Mouse (Mus musculus): ENCODE data around the gene 6430531B16Rik. TPM values are rescaled to one million over a fixed set of nuclear protein-coding genes. Genes with fewer than 3 reads are reported as not detected.

Gene 6430531B16Rik
- polyA plus RNA-seq, 1 experiment from 2014 or later: 0.49 TPM

DNA sequence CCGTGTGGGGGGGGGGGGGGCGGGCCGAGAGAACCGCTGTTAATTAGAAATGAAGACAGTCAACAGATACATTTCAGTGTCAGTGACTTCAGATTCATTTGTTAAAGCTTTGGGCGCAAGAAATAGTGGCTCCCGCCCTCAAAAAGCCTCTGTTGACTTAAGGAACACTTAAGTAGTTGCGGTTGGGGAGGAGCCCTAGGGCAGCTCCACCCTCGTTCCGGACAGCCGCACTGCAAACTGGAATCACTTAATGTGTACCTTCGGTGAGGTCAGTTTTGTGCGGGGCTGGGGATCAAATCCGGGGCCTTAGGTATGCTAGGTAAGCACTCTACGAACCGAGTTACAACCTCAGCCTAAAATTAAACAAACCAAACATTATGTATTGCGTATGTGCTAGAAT lies 27.5 kb downstream of the 6430531B16Rik start:
- peak overlapping the region; percentile 38; the same call in 1 of the 2 replicates for H3K9ac ChIP-seq (replicated peaks; ENCODE audit: low read depth, low read length)
- no peak overlapping the region for H3K27ac ChIP-seq (ENCODE audit: low read length)
- H3K4me2 ChIP-seq (replicated peaks; ENCODE audit: low read depth, low read length): peak overlapping the region; percentile 92
- 3% methylated on average over 16 of the region's 16 CpGs for WGBS
- peaks cover 5% of the 10 kb centered on the region for H3K27me3 ChIP-seq (ENCODE audit: control insufficient read depth, insufficient read depth, low read length)
- H3K4me1 ChIP-seq (ENCODE audit: control insufficient read depth, insufficient read depth, low read length): 0 out of 2 replicates have a peak, but pooled peaks cover 3% of the 10 kb centered on the region
- peak overlapping the region; percentile 52 for H3K4me3 ChIP-seq (ENCODE audit: low read depth, low read length)
- peak; percentile 40; the same call in 1 of the 2 replicates for ATAC-seq (ENCODE audit: insufficient number of reproducible peaks, insufficient read depth, low FRiP score, low read depth)
- no peaks in the 10 kb centered on the region for H3K9me3 ChIP-seq (ENCODE audit: control insufficient read depth, low read depth, low read length)
- no peaks in the 10 kb centered on the region for H3K36me3 ChIP-seq (ENCODE audit: control insufficient read depth, insufficient read depth, low read length)

DNA sequence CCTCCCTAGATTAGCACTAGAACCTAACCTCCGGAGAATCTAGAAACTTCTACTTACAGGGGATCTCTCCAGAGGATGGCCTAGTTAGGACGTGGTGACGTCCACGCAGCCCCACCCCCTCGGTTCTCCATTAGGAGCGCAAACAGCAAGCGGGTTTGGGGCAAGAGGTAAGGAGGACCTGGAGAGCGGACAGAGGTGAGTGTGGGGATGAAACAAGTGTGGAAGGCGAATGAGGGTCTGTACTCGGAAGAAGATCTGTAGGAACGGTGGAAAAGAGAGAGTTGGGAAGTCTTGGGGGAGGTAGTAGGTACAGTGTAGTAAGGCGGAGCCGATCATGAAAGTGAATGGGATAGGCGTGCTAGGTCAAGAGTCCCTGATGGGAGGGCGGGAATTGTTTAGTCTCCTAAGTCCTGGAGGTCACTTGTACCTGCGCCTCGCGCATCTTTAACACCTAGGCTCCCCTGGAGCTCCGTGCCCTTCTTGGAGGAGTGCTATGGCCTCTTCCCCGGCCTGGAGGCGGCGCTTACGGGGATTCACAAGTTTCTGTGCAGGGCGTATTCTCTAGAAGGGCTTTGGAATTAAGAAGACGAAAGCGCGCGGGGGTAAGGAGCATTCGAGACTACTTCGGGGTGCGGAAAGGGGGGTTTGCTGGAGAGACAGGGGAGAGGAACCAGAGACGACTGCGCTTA lies 28.1 kb downstream of the 6430531B16Rik start:
- 0 out of 2 replicates have a peak, but pooled peaks cover 3% of the 10 kb centered on the region for H3K4me1 ChIP-seq (ENCODE audit: control insufficient read depth, insufficient read depth, low read length)
- no peaks in the 10 kb centered on the region for H3K9me3 ChIP-seq (ENCODE audit: control insufficient read depth, low read depth, low read length)
- peak overlapping the region; percentile 38 for H3K9ac ChIP-seq (replicated peaks; ENCODE audit: low read depth, low read length)
- under 1% methylated on average over 33 of the region's 33 CpGs for WGBS
- peak overlapping the region; percentile 52 for H3K4me3 ChIP-seq (ENCODE audit: low read depth, low read length)
- no peak overlapping the region for H3K27ac ChIP-seq (ENCODE audit: low read length)
- peaks cover 12% of the 10 kb centered on the region for H3K27me3 ChIP-seq (ENCODE audit: control insufficient read depth, insufficient read depth, low read length)
- peak overlapping the region; percentile 92 for H3K4me2 ChIP-seq (replicated peaks; ENCODE audit: low read depth, low read length)
- peak; percentile 70 for ATAC-seq (ENCODE audit: insufficient number of reproducible peaks, insufficient read depth, low FRiP score, low read depth)
- no peaks in the 10 kb centered on the region for H3K36me3 ChIP-seq (ENCODE audit: control insufficient read depth, insufficient read depth, low read length)

GRCm38 (mm10) chr7:139949893-139950282 lies 28.7 kb downstream of the 6430531B16Rik start:
- H3K27ac ChIP-seq (ENCODE audit: low read length): no peak overlapping the region

DNA sequence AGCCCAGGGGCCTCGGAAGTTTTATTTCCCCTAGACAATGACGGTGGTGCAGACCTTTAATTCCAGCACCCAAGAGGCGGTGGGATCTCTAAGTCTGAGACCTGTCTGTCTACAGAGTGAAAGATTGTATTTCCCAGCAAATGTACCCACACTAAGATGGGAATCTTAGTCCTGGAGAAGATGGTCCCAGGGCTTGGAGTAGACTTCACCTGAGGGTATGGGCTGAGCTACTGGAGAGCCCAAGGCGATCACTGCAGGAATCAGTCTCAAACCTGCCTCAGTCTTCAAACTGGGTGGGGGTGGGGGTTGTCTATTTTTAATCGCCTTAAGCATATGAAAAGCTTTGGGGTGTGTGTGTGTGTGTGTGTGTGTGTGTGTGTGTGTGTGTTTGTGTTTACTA lies 32.5 kb downstream of the 6430531B16Rik start:
- H3K4me2 ChIP-seq (replicated peaks; ENCODE audit: low read depth, low read length): no peak overlapping the region
- ATAC-seq (ENCODE audit: insufficient number of reproducible peaks, insufficient read depth, low FRiP score, low read depth): no peak
- H3K4me3 ChIP-seq (ENCODE audit: low read depth, low read length): no peak overlapping the region
- no peaks in the 10 kb centered on the region for H3K9me3 ChIP-seq (ENCODE audit: control insufficient read depth, low read depth, low read length)
- H3K27me3 ChIP-seq (ENCODE audit: control insufficient read depth, insufficient read depth, low read length): peaks cover 39% of the 10 kb centered on the region
- WGBS: 30% methylated on average over 5 of the region's 5 CpGs
- H3K36me3 ChIP-seq (ENCODE audit: control insufficient read depth, insufficient read depth, low read length): no peaks in the 10 kb centered on the region
- peaks cover 13% of the 10 kb centered on the region; the same call in 1 of the 2 replicates for H3K4me1 ChIP-seq (ENCODE audit: control insufficient read depth, insufficient read depth, low read length)
- no peak overlapping the region for H3K27ac ChIP-seq (ENCODE audit: low read length)
- no peak overlapping the region for H3K9ac ChIP-seq (replicated peaks; ENCODE audit: low read depth, low read length)

More at GRCm38 (mm10) chr7:139949893-139950282, 28.7 kb downstream of the 6430531B16Rik start:
- no peaks in the 10 kb centered on the region for H3K9me3 ChIP-seq (ENCODE audit: control insufficient read depth, low read depth, low read length)
- peaks cover 16% of the 10 kb centered on the region for H3K27me3 ChIP-seq (ENCODE audit: control insufficient read depth, insufficient read depth, low read length)
- H3K4me1 ChIP-seq (ENCODE audit: control insufficient read depth, insufficient read depth, low read length): 0 out of 2 replicates have a peak, but pooled peaks cover 3% of the 10 kb centered on the region
- peak overlapping the region; percentile 52 for H3K4me3 ChIP-seq (ENCODE audit: low read depth, low read length)
- H3K36me3 ChIP-seq (ENCODE audit: control insufficient read depth, insufficient read depth, low read length): no peaks in the 10 kb centered on the region
- H3K4me2 ChIP-seq (replicated peaks; ENCODE audit: low read depth, low read length): peak overlapping the region; percentile 92
- ATAC-seq (ENCODE audit: insufficient number of reproducible peaks, insufficient read depth, low FRiP score, low read depth): peak; percentile 67; the same call in 1 of the 2 replicates
- under 1% methylated on average over 15 of the region's 15 CpGs for WGBS
- peak overlapping the region; percentile 38 for H3K9ac ChIP-seq (replicated peaks; ENCODE audit: low read depth, low read length)

- Histone ChIP-seq H3K27me3 (ENCODE audit: control insufficient read depth, insufficient read depth, low read length) (peaks cover 39% of the 10 kb centered on the region), H3K27ac (ENCODE audit: low read length) (no peak overlapping the region), H3K4me3 (ENCODE audit: low read depth, low read length) (no peak overlapping the region), H3K4me2 (replicated peaks; ENCODE audit: low read depth, low read length) (no peak overlapping the region), H3K9ac (replicated peaks; ENCODE audit: low read depth, low read length) (no peak overlapping the region), H3K36me3 (ENCODE audit: control insufficient read depth, insufficient read depth, low read length) (no peaks in the 10 kb centered on the region), H3K4me1 (ENCODE audit: control insufficient read depth, insufficient read depth, low read length) (peaks cover 13% of the 10 kb centered on the region; the same call in 1 of the 2 replicates), H3K9me3 (ENCODE audit: control insufficient read depth, low read depth, low read length) (no peaks in the 10 kb centered on the region)
- 21% methylated on average over 5 of the region's 5 CpGs for WGBS
- no peak for ATAC-seq (ENCODE audit: insufficient number of reproducible peaks, insufficient read depth, low FRiP score, low read depth)
Measured at GRCm38 (mm10) chr7:139945516-139945915, 33.0 kb downstream of the 6430531B16Rik start.

- Histone ChIP-seq H3K4me1 (ENCODE audit: control insufficient read depth, insufficient read depth, low read length) (peaks cover 11% of the 10 kb centered on the region; the same call in 1 of the 2 replicates), H3K27me3 (ENCODE audit: control insufficient read depth, insufficient read depth, low read length) (peaks cover 39% of the 10 kb centered on the region), H3K36me3 (ENCODE audit: control insufficient read depth, insufficient read depth, low read length) (no peaks in the 10 kb centered on the region), H3K9me3 (ENCODE audit: control insufficient read depth, low read depth, low read length) (no peaks in the 10 kb centered on the region), H3K9ac (replicated peaks; ENCODE audit: low read depth, low read length) (no peak overlapping the region), H3K4me2 (replicated peaks; ENCODE audit: low read depth, low read length) (peak overlapping the region; percentile 47), H3K4me3 (ENCODE audit: low read depth, low read length) (peak overlapping the region; percentile 28), H3K27ac (ENCODE audit: low read length) (no peak overlapping the region)
- ATAC-seq (ENCODE audit: insufficient number of reproducible peaks, insufficient read depth, low FRiP score, low read depth): no peak
- WGBS: 4% methylated on average over 63 of the region's 68 CpGs
Measured at GRCm38 (mm10) chr7:139944291-139945240, 34.0 kb downstream of the 6430531B16Rik start.

DNA sequence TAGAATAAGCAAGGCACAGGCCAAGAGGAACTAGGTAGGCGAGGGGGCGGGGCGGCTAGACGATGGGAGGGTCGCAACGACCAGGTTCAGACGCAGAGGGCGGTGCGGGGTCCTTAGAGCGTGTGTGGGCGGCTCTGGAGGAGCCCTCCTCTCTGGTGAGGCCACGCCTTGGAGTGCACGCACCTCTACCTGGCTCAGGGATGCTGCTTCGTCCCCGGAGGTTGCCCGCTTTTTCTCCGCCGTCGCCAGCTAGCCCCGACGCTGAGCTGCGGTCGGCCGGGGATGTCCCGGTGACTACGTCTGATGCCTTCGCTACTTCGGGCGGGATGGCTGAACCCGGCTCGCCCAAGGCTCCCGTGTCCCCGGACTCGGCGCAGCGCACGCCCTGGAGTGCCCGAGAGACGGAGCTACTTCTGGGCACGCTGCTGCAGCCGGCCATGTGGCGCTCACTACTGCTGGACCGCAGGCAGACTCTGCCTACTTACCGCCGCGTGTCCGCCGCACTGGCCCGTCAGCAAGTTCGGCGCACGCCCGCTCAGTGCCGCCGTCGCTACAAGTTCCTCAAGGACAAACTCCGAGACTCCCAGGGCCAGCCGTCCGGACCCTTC lies 34.8 kb downstream of the 6430531B16Rik start, which contains the start of gene Utf1:
TSS of gene Utf1 (plus strand) at position 116 of the 608 bp plus-strand sequence.
- Histone ChIP-seq H3K4me3 (ENCODE audit: low read depth, low read length) (peak within 1 kb of the TSS; percentile 28), H3K4me1 (ENCODE audit: control insufficient read depth, insufficient read depth, low read length) (peaks cover 10% of the 10 kb centered on the region; the same call in 1 of the 2 replicates), H3K9ac (replicated peaks; ENCODE audit: low read depth, low read length) (no peak within 1 kb of the TSS), H3K27me3 (ENCODE audit: control insufficient read depth, insufficient read depth, low read length) (peaks cover 39% of the 10 kb centered on the region), H3K4me2 (replicated peaks; ENCODE audit: low read depth, low read length) (peak within 1 kb of the TSS; percentile 47), H3K36me3 (ENCODE audit: control insufficient read depth, insufficient read depth, low read length) (no peaks in the 10 kb centered on the region), H3K9me3 (ENCODE audit: control insufficient read depth, low read depth, low read length) (no peaks in the 10 kb centered on the region), H3K27ac (ENCODE audit: low read length) (no peak within 1 kb of the TSS)
- peak; percentile 73; the same call in 1 of the 2 replicates for ATAC-seq (ENCODE audit: insufficient number of reproducible peaks, insufficient read depth, low FRiP score, low read depth)
- WGBS: under 1% methylated on average over 59 of the region's 59 CpGs

All from stomach, embryonic 14.5 days (tissue).